Mouse (Mus musculus): ENCODE measurements around the gene Metap1. TPM values are rescaled to one million over a fixed set of nuclear protein-coding genes. Genes with fewer than 3 reads are reported as not detected.

Gene Metap1
- polyA plus RNA-seq, 1 experiment from 2014 or later = 51.8 TPM

GRCm38 (mm10) chr3:138513243-138513642 lies 23.9 kb upstream of the Metap1 start:
- no peak overlapping the region for H3K4me3 ChIP-seq (ENCODE audit: low read depth, low read length)
- no peak overlapping the region for H3K27ac ChIP-seq (ENCODE audit: low read depth, low read length)
- no peak for DNase-seq (ENCODE audit: low spot score)
- H3K9ac ChIP-seq (ENCODE audit: low read depth, low read length) = no peak overlapping the region
- no peaks in the 10 kb centered on the region for H3K4me1 ChIP-seq (replicated peaks; ENCODE audit: control insufficient read depth, insufficient read depth, low read length)
- H3K36me3 ChIP-seq (ENCODE audit: control insufficient read depth, insufficient read depth, low read length) = no peaks in the 10 kb centered on the region
- no peaks in the 10 kb centered on the region for H3K9me3 ChIP-seq (ENCODE audit: control insufficient read depth, low read length)
- no peak overlapping the region for H3K4me2 ChIP-seq
- H3K27me3 ChIP-seq (replicated peaks; ENCODE audit: control insufficient read depth, insufficient read depth, low read length) = no peaks in the 10 kb centered on the region
- no peak for ATAC-seq (replicated peaks; ENCODE audit: low FRiP score)
- 77% methylated on average over 12 of the region's 12 CpGs for WGBS

DNA sequence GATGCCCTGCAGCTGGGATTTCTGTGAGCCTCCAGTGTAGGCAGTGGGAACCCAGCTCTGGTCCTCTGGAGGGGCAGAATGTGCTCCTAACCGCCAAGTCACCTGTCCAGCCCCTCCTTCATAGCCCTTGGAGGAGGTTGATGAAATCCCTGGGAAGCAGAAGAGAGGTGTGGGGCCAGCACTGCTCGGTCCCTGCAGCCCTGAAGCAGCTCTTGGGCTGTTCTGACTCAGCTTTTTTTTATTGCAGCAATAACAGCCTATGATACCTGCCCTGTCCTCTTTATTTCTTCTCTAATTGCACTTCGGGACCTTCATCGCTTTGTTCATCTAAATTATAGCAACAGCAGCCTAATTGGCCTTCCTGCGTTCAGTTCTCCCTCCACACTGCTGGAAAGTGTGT lies 21.2 kb upstream of the Metap1 start:
- no peak overlapping the region for H3K9ac ChIP-seq (ENCODE audit: low read depth, low read length)
- no peak overlapping the region for H3K4me2 ChIP-seq
- H3K36me3 ChIP-seq (ENCODE audit: control insufficient read depth, insufficient read depth, low read length) = no peaks in the 10 kb centered on the region
- DNase-seq (ENCODE audit: low spot score) (no peak), ATAC-seq (replicated peaks; ENCODE audit: low FRiP score) (no peak)
- H3K27me3 ChIP-seq (replicated peaks; ENCODE audit: control insufficient read depth, insufficient read depth, low read length) = no peaks in the 10 kb centered on the region
- H3K4me1 ChIP-seq (replicated peaks; ENCODE audit: control insufficient read depth, insufficient read depth, low read length) = no peaks in the 10 kb centered on the region
- 69% methylated on average over 5 of the region's 5 CpGs for WGBS
- no peaks in the 10 kb centered on the region for H3K9me3 ChIP-seq (ENCODE audit: control insufficient read depth, low read length)
- no peak overlapping the region for H3K4me3 ChIP-seq (ENCODE audit: low read depth, low read length)
- H3K27ac ChIP-seq (ENCODE audit: low read depth, low read length) = no peak overlapping the region

GRCm38 (mm10) chr3:138509581-138509980 lies 20.3 kb upstream of the Metap1 start:
- DNase-seq (ENCODE audit: low spot score) (no peak), ATAC-seq (replicated peaks; ENCODE audit: low FRiP score) (no peak)
- no peaks in the 10 kb centered on the region for H3K27me3 ChIP-seq (replicated peaks; ENCODE audit: control insufficient read depth, insufficient read depth, low read length)
- H3K36me3 ChIP-seq (ENCODE audit: control insufficient read depth, insufficient read depth, low read length) = no peaks in the 10 kb centered on the region
- H3K9me3 ChIP-seq (ENCODE audit: control insufficient read depth, low read length) = no peaks in the 10 kb centered on the region
- no peak overlapping the region for H3K9ac ChIP-seq (ENCODE audit: low read depth, low read length)
- no peak overlapping the region for H3K27ac ChIP-seq (ENCODE audit: low read depth, low read length)
- no peaks in the 10 kb centered on the region for H3K4me1 ChIP-seq (replicated peaks; ENCODE audit: control insufficient read depth, insufficient read depth, low read length)
- H3K4me3 ChIP-seq (ENCODE audit: low read depth, low read length) = no peak overlapping the region
- 94% methylated on average over 2 of the region's 2 CpGs for WGBS
- H3K4me2 ChIP-seq = no peak overlapping the region

DNA sequence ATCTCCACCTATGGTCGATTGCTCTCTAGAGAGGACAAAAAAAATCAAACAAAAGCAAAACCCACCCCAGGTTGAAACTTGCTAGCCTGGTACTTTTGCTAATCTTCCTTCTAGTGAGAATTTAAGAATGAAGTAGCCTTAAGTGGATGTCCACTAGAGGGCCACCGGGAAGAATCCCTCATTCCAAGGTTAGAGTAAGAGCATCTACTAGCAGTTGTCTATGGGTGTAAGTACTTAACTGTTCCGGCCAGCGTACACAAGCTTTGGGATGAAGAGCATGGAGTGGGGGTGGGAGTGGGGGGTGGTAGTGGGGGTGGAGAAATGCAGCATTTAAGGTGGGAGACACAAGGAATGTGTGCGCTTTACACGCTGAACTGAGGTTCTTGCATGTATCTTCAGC lies 17.4 kb upstream of the Metap1 start:
- no peak overlapping the region for H3K27ac ChIP-seq (ENCODE audit: low read depth, low read length)
- whole genome bisulfite sequencing = 61% methylated on average over 6 of the region's 6 CpGs
- no peak overlapping the region for H3K9ac ChIP-seq (ENCODE audit: low read depth, low read length)
- H3K9me3 ChIP-seq (ENCODE audit: control insufficient read depth, low read length) = no peaks in the 10 kb centered on the region
- DNase-seq (ENCODE audit: low spot score) = no peak
- H3K4me2 ChIP-seq = no peak overlapping the region
- ATAC-seq (replicated peaks; ENCODE audit: low FRiP score) = no peak
- H3K4me1 ChIP-seq (replicated peaks; ENCODE audit: control insufficient read depth, insufficient read depth, low read length) = no peaks in the 10 kb centered on the region
- no peaks in the 10 kb centered on the region for H3K27me3 ChIP-seq (replicated peaks; ENCODE audit: control insufficient read depth, insufficient read depth, low read length)
- H3K4me3 ChIP-seq (ENCODE audit: low read depth, low read length) = no peak overlapping the region
- no peaks in the 10 kb centered on the region for H3K36me3 ChIP-seq (ENCODE audit: control insufficient read depth, insufficient read depth, low read length)

- no peaks in the 10 kb centered on the region for H3K27me3 ChIP-seq (replicated peaks; ENCODE audit: control insufficient read depth, insufficient read depth, low read length)
- no peaks in the 10 kb centered on the region for H3K4me1 ChIP-seq (replicated peaks; ENCODE audit: control insufficient read depth, insufficient read depth, low read length)
- no peak overlapping the region for H3K9ac ChIP-seq (ENCODE audit: low read depth, low read length)
- WGBS = 75% methylated on average over 11 of the region's 11 CpGs
- H3K36me3 ChIP-seq (ENCODE audit: control insufficient read depth, insufficient read depth, low read length) = no peaks in the 10 kb centered on the region
- no peaks in the 10 kb centered on the region for H3K9me3 ChIP-seq (ENCODE audit: control insufficient read depth, low read length)
- H3K27ac ChIP-seq (ENCODE audit: low read depth, low read length) = no peak overlapping the region
- H3K4me3 ChIP-seq (ENCODE audit: low read depth, low read length) = no peak overlapping the region
- ATAC-seq (replicated peaks; ENCODE audit: low FRiP score) = no peak
- no peak for DNase-seq (ENCODE audit: low spot score)
- H3K4me2 ChIP-seq = no peak overlapping the region
These were observed 14.4 kb upstream of the Metap1 start for GRCm38 (mm10) chr3:138503754-138504153.

GRCm38 (mm10) chr3:138499854-138500740 lies 10.8 kb upstream of the Metap1 start:
- Histone ChIP-seq H3K4me1 (replicated peaks; ENCODE audit: control insufficient read depth, insufficient read depth, low read length) (peaks cover under 1% of the 10 kb centered on the region; the same call in 1 of the 2 replicates), H3K4me2 (no peak overlapping the region), H3K9ac (ENCODE audit: low read depth, low read length) (no peak overlapping the region), H3K9me3 (ENCODE audit: control insufficient read depth, low read length) (no peaks in the 10 kb centered on the region), H3K27ac (ENCODE audit: low read depth, low read length) (no peak overlapping the region), H3K4me3 (ENCODE audit: low read depth, low read length) (no peak overlapping the region), H3K36me3 (ENCODE audit: control insufficient read depth, insufficient read depth, low read length) (no peaks in the 10 kb centered on the region), H3K27me3 (replicated peaks; ENCODE audit: control insufficient read depth, insufficient read depth, low read length) (no peaks in the 10 kb centered on the region)
- ATAC-seq (replicated peaks; ENCODE audit: low FRiP score) = no peak
- 81% methylated on average over 15 of the region's 15 CpGs for WGBS
- DNase-seq (ENCODE audit: low spot score) = no peak

GRCm38 (mm10) chr3:138498731-138499130 lies 9.4 kb upstream of the Metap1 start:
- Histone ChIP-seq H3K27me3 (replicated peaks; ENCODE audit: control insufficient read depth, insufficient read depth, low read length) (no peaks in the 10 kb centered on the region), H3K4me3 (ENCODE audit: low read depth, low read length) (no peak overlapping the region), H3K9me3 (ENCODE audit: control insufficient read depth, low read length) (no peaks in the 10 kb centered on the region), H3K9ac (ENCODE audit: low read depth, low read length) (no peak overlapping the region), H3K36me3 (ENCODE audit: control insufficient read depth, insufficient read depth, low read length) (no peaks in the 10 kb centered on the region), H3K4me1 (replicated peaks; ENCODE audit: control insufficient read depth, insufficient read depth, low read length) (peaks cover 5% of the 10 kb centered on the region), H3K27ac (ENCODE audit: low read depth, low read length) (no peak overlapping the region), H3K4me2 (no peak overlapping the region)
- 71% methylated on average over 4 of the region's 4 CpGs for WGBS
- DNase-seq (ENCODE audit: low spot score) (no peak), ATAC-seq (replicated peaks; ENCODE audit: low FRiP score) (no peak)

GRCm38 (mm10) chr3:138495166-138496145 lies 6.1 kb upstream of the Metap1 start:
- Histone ChIP-seq H3K4me2 (peak overlapping the region; percentile 35; the same call in 1 of the 2 replicates), H3K36me3 (ENCODE audit: control insufficient read depth, insufficient read depth, low read length) (no peaks in the 10 kb centered on the region), H3K27me3 (replicated peaks; ENCODE audit: control insufficient read depth, insufficient read depth, low read length) (no peaks in the 10 kb centered on the region), H3K9ac (ENCODE audit: low read depth, low read length) (no peak overlapping the region), H3K4me3 (ENCODE audit: low read depth, low read length) (no peak overlapping the region), H3K27ac (ENCODE audit: low read depth, low read length) (no peak overlapping the region), H3K9me3 (ENCODE audit: control insufficient read depth, low read length) (no peaks in the 10 kb centered on the region), H3K4me1 (replicated peaks; ENCODE audit: control insufficient read depth, insufficient read depth, low read length) (peaks cover 5% of the 10 kb centered on the region)
- 59% methylated on average over 11 of the region's 11 CpGs for WGBS
- peak; percentile 68 for ATAC-seq (replicated peaks; ENCODE audit: low FRiP score)
- no peak for DNase-seq (ENCODE audit: low spot score)
